Mouse (Mus musculus) kidney, postnatal 0 days (tissue): ENCODE measurements at regions not wholly inside any gene's neighbourhood (a gene's known extent, or its start where the extent isn't known, plus 50 kb on each side); places are given as distances from the start of the nearest gene placed in this dataset.

Experiments used
- ATAC-seq: fragments of 200-750 bp; cut with Nextera tagmentation; replicated peaks from 2 replicates; pipeline ENCODE4 v1.8.0; 2017; ENCODE audit warnings: low read depth, moderate number of reproducible peaks, moderate TSS enrichment, moderate library complexity; ENCODE audit not compliant: low FRiP score
- DNase-seq: peaks from one replicate; pipeline ENCODE4 v3.0.0-alpha.2; 2016; ENCODE audit warnings: low spot score
- H3K27ac ChIP-seq: fragments of 300-500 bp; sonication (generic); 2 replicates; pipeline ENCODE4 v1.5.1; 2014; ENCODE audit warnings: mild to moderate bottlenecking
- H3K27me3 ChIP-seq: fragments of 300-500 bp; sonication (generic); 2 replicates; pipeline ENCODE4 v1.6.1; 2014; ENCODE audit warnings: low read length, mixed read lengths; ENCODE audit not compliant: insufficient read depth
- H3K36me3 ChIP-seq: fragments of 300-500 bp; sonication (generic); 2 replicates; pipeline ENCODE4 v1.6.1; 2014; ENCODE audit warnings: low read length, mixed read lengths; ENCODE audit not compliant: insufficient read depth
- H3K4me1 ChIP-seq: fragments of 300-500 bp; sonication (generic); replicated peaks from 2 replicates; pipeline ENCODE4 v1.6.1; 2014; ENCODE audit warnings: antibody characterized with exemption, low read length, mixed read lengths; ENCODE audit not compliant: insufficient read depth
- H3K4me2 ChIP-seq: fragments of 300-500 bp; sonication (generic); 2 replicates; pipeline ENCODE4 v1.6.1; 2014; ENCODE audit warnings: mild to moderate bottlenecking, low read length, moderate library complexity, mixed read lengths
- H3K4me3 ChIP-seq: fragments of 300-500 bp; sonication (generic); replicated peaks from 2 replicates; pipeline ENCODE4 v1.5.1; 2014; ENCODE audit warnings: low read depth, low read length
- H3K9ac ChIP-seq: fragments of 300-500 bp; sonication (generic); 2 replicates; pipeline ENCODE4 v1.6.1; 2014; ENCODE audit warnings: low read depth, low read length
- H3K9me3 ChIP-seq: fragments of 300-500 bp; sonication (generic); replicated peaks from 2 replicates; pipeline ENCODE4 v1.6.1; 2016; ENCODE audit warnings: low read length, inconsistent platforms, mixed read lengths
- CTCF ChIP-seq: IDR thresholded peaks from 2 replicates; pipeline ENCODE4 v1.5.1; 2016; ENCODE audit warnings: antibody characterized with exemption, low read depth, mild to moderate bottlenecking, moderate library complexity
- WGBS: fragments of 180-500 bp; shearing (Covaris S2); extraction: QIAGEN DNeasy Blood & Tissue Kit; methylation state at CpG from one replicate; pipeline ENCODE4 v1.1.7; 2014; 5-methylcytosine and 5-hydroxymethylcytosine counted together

GRCm38 (mm10) chrX:167134250-167134649 is 74.9 kb downstream of the Tmsb4x start:
- TF ChIP-seq CTCF, result no peak
- Histone ChIP-seq H3K4me2 (no peak overlapping the region), H3K4me1 (no peaks in the 10 kb centered on the region), H3K9ac (no peak overlapping the region), H3K27ac (no peak overlapping the region), H3K4me3 (no peak overlapping the region), H3K27me3 (no peaks in the 10 kb centered on the region), H3K9me3 (no peaks in the 10 kb centered on the region), H3K36me3 (no peaks in the 10 kb centered on the region)
- WGBS, result 92% methylated on average over 3 of the region's 3 CpGs
- ATAC-seq (no peak), DNase-seq (no peak)

GRCm38 (mm10) chrX:167132989-167133395 is 76.1 kb downstream of the Tmsb4x start:
- H3K9ac ChIP-seq, result no peak overlapping the region
- ATAC-seq (no peak), DNase-seq (no peak)
- no peak for TF ChIP-seq CTCF
- H3K9me3 ChIP-seq, result no peaks in the 10 kb centered on the region
- 63% methylated on average over 4 of the region's 4 CpGs for WGBS
- H3K4me1 ChIP-seq, result no peaks in the 10 kb centered on the region
- H3K27me3 ChIP-seq, result no peaks in the 10 kb centered on the region
- no peaks in the 10 kb centered on the region for H3K36me3 ChIP-seq
- H3K4me2 ChIP-seq, result no peak overlapping the region
- no peak overlapping the region for H3K27ac ChIP-seq
- no peak overlapping the region for H3K4me3 ChIP-seq

DNA sequence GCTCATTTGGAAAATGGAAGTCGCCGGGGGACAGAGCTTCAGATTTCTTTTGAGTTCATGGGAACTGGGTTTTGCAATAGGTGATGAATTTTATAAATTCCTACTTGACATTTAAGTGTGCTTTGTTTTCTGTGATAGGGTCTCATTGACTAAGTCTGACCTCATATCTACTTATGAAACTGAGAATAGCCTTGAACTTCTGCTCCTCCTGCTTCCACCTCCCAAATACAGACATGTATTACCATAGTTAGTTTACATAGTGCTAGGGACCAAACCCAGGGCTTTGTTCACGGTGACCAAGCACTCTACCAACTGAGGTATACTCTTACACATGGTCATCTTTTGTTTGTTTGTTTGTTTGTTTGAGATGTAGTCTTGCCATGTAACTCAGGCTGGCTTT is 77.8 kb downstream of the Tmsb4x start:
- DNase-seq, result no peak
- H3K27ac ChIP-seq, result no peak overlapping the region
- no peaks in the 10 kb centered on the region for H3K9me3 ChIP-seq
- H3K4me2 ChIP-seq, result no peak overlapping the region
- 86% methylated on average over 3 of the region's 3 CpGs for WGBS
- no peaks in the 10 kb centered on the region for H3K36me3 ChIP-seq
- no peaks in the 10 kb centered on the region for H3K4me1 ChIP-seq
- no peaks in the 10 kb centered on the region for H3K27me3 ChIP-seq
- TF ChIP-seq CTCF, result no peak
- H3K9ac ChIP-seq, result no peak overlapping the region
- H3K4me3 ChIP-seq, result no peak overlapping the region
- ATAC-seq, result no peak

- H3K4me1 ChIP-seq, result no peaks in the 10 kb centered on the region
- 79% methylated on average over 5 of the region's 5 CpGs for WGBS
- no peaks in the 10 kb centered on the region for H3K27me3 ChIP-seq
- no peaks in the 10 kb centered on the region for H3K36me3 ChIP-seq
- no peaks in the 10 kb centered on the region for H3K9me3 ChIP-seq
- ATAC-seq (no peak), DNase-seq (peak; percentile 18)
- H3K9ac ChIP-seq, result no peak overlapping the region
- no peak for TF ChIP-seq CTCF
- H3K4me3 ChIP-seq, result no peak overlapping the region
- no peak overlapping the region for H3K4me2 ChIP-seq
- H3K27ac ChIP-seq, result no peak overlapping the region
Observed at GRCm38 (mm10) chrX:167130601-167131000, 78.5 kb downstream of the Tmsb4x start.

DNA sequence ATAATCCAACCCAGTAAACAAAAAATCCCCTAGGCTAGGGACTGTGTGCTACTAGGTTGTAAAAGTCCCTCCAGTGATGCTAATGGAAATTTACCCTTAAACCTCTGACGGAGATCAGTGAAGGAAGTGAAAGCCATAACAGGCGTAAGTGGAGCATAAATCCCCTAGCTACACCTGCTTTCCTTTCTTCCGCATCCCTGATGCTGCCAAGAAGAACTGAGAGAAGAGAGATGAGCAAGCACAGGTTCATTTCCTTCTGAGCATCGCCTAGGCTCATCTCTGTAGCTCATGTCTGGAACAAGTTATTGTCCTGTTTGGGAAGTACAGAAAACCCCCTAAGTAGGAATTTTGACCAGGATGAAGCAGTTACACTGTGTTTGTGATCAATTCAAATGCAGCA is 89.8 kb downstream of the Tmsb4x start:
- Histone ChIP-seq H3K4me1 (no peaks in the 10 kb centered on the region), H3K4me2 (no peak overlapping the region), H3K36me3 (no peaks in the 10 kb centered on the region), H3K9me3 (no peaks in the 10 kb centered on the region), H3K27me3 (no peaks in the 10 kb centered on the region), H3K27ac (no peak overlapping the region), H3K4me3 (no peak overlapping the region), H3K9ac (no peak overlapping the region)
- WGBS, result 85% methylated on average over 4 of the region's 4 CpGs
- ATAC-seq, result no peak
- TF ChIP-seq CTCF, result no peak
- no peak for DNase-seq

GRCm38 (mm10) chrX:167115096-167115495 is 94.0 kb downstream of the Tmsb4x start:
- TF ChIP-seq CTCF, result no peak
- H3K27ac ChIP-seq, result no peak overlapping the region
- 71% methylated on average over 1 of the region's 1 CpGs for whole genome bisulfite sequencing
- no peak overlapping the region for H3K4me2 ChIP-seq
- H3K4me3 ChIP-seq, result no peak overlapping the region
- no peaks in the 10 kb centered on the region for H3K36me3 ChIP-seq
- no peak overlapping the region for H3K9ac ChIP-seq
- no peaks in the 10 kb centered on the region for H3K4me1 ChIP-seq
- H3K27me3 ChIP-seq, result no peaks in the 10 kb centered on the region
- H3K9me3 ChIP-seq, result no peaks in the 10 kb centered on the region
- ATAC-seq, result no peak
- no peak for DNase-seq
